Mouse (Mus musculus): ENCODE measurements at regions not wholly inside any gene's neighbourhood (a gene's known extent, or its start where the extent isn't known, plus 50 kb on each side); places are given as distances from the start of the nearest gene placed in this dataset.

DNA sequence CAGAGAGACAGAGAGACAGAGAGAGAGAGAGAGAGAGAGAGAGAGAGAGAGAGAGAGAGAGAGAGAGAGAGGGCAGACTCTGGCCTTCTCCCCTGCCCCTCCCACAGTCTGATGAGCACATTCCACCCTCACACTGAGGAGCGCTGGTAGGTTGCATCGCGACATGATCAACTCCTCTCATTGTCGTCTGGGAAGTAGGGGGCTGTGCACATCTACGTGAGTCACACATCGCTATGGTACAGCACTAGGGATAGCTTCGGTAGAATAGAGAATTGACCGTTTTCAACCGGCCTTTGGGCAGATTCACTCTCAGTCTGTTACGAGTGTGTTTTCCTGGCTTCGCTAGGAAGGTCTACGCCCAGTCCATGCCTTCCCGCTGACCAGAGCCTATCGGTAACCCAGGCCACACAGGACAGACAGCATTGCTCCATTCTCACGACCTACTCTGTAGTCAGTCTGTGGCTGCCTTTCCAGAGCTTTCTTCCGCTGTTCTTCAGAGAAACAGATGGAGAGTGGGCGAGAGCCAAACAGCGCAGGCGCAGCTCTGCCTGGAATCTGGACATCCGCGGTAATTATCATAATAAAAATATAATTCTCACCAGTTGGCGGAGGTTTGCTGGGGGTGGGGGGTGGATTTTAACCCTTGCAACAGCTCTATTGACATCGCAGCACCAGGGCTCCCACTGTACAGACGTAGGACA is 164.3 kb downstream of the Emp1 start:
- H3K4me1 ChIP-seq (ENCODE audit: insufficient read depth, low read depth, low read length) = no peaks in the 10 kb centered on the region
- H3K9ac ChIP-seq (replicated peaks; ENCODE audit: low read depth) = no peak overlapping the region
- no peak overlapping the region for H3K4me3 ChIP-seq (ENCODE audit: low read depth, low read length)
- DNase-seq (ENCODE audit: low spot score) (no peak), ATAC-seq (no peak)
- TF ChIP-seq CTCF (IDR thresholded peaks at IDR 0.05) = no peak
- TF ChIP-seq EP300 (IDR thresholded peaks at IDR 0.05) = no peak
- no peaks in the 10 kb centered on the region for H3K27me3 ChIP-seq (replicated peaks; ENCODE audit: insufficient read depth, low read length)
- H3K9me3 ChIP-seq (ENCODE audit: low read length) = no peaks in the 10 kb centered on the region
- no peaks in the 10 kb centered on the region for H3K36me3 ChIP-seq (ENCODE audit: insufficient read depth, low read length)
- H3K4me2 ChIP-seq (replicated peaks; ENCODE audit: low read depth, low read length) = no peak overlapping the region
- H3K27ac ChIP-seq (ENCODE audit: low read length) = no peak overlapping the region
- WGBS = 80% methylated on average over 24 of the region's 24 CpGs

DNA sequence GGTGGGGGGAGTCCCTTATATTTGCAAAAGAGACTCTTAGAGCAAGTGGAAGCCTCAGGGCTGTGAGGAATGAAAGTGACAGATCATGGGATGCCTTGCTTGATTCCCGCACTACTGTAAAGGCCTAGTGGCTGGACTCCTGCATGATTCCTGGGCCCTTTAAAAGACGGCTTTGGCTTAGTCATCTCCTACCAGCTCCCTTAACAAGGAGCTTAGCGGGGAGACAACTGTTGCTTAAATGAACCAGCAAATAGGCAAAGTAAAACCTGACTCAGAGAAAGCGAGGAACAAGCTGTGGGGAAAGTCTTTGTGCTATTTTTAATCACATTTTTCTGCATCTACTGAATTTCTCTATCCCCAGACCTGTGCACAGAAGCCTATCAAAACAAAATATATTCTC is 165.5 kb downstream of the Emp1 start:
- Histone ChIP-seq H3K27ac (ENCODE audit: low read length) (no peak overlapping the region), H3K36me3 (ENCODE audit: insufficient read depth, low read length) (no peaks in the 10 kb centered on the region), H3K4me3 (ENCODE audit: low read depth, low read length) (no peak overlapping the region), H3K9me3 (ENCODE audit: low read length) (no peaks in the 10 kb centered on the region), H3K4me2 (replicated peaks; ENCODE audit: low read depth, low read length) (no peak overlapping the region), H3K9ac (replicated peaks; ENCODE audit: low read depth) (no peak overlapping the region), H3K4me1 (ENCODE audit: insufficient read depth, low read depth, low read length) (no peaks in the 10 kb centered on the region), H3K27me3 (replicated peaks; ENCODE audit: insufficient read depth, low read length) (no peaks in the 10 kb centered on the region)
- no peak for DNase-seq (ENCODE audit: low spot score)
- no peak for TF ChIP-seq CTCF (IDR thresholded peaks at IDR 0.05)
- no peak for TF ChIP-seq EP300 (IDR thresholded peaks at IDR 0.05)
- WGBS = 81% methylated on average over 4 of the region's 4 CpGs
- no peak for ATAC-seq

DNA sequence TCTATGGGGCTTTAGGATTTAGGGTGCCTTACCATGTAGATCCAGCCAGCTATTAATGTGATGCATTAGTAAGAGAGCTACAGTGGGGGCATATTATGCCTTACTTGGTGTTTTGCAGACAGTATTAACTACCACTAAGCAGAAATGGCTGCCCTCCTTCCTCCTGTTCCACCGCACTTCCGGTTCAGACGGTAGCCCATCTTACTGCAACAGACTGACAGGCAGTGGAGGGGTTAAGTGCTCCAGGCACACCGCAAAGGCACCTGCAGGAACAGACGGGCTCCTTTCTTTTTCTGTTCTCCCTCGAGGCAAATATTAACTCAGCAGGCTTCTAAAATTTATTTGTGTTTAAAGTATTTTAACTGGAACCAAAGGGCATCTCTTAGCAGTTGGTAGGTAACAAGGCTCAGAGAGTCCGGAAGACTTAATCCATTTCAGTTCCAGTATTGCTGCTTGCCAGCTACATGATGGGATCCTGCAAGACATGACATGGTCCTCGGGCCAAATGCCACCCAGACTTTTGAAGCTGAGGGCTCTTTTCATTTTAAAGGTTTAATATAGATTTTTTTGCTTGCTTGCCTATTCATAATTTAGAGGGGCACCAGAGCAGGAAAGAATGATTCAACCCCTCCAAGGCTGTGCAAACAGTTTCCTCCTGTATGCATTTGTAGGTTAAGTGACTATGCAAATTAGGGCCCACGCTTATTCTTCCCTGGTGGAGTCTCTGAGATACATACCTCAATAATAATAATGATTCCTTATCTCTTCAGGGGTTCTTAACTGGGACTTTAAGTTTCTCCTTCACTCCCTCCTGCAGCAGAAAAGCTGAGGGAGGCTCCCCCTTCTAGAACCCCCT is 177.7 kb downstream of the Emp1 start:
- H3K27me3 ChIP-seq (replicated peaks; ENCODE audit: insufficient read depth, low read length) = no peaks in the 10 kb centered on the region
- H3K9me3 ChIP-seq (ENCODE audit: low read length) = no peaks in the 10 kb centered on the region
- no peaks in the 10 kb centered on the region for H3K4me1 ChIP-seq (ENCODE audit: insufficient read depth, low read depth, low read length)
- whole genome bisulfite sequencing = 30% methylated on average over 9 of the region's 9 CpGs
- H3K4me3 ChIP-seq (ENCODE audit: low read depth, low read length) = no peak overlapping the region
- ATAC-seq (no peak), DNase-seq (ENCODE audit: low spot score) (no peak)
- TF ChIP-seq CTCF (IDR thresholded peaks at IDR 0.05) (no peak), EP300 (IDR thresholded peaks at IDR 0.05) (no peak)
- H3K27ac ChIP-seq (ENCODE audit: low read length) = no peak overlapping the region
- H3K4me2 ChIP-seq (replicated peaks; ENCODE audit: low read depth, low read length) = 0 out of 2 replicates have a peak overlapping the region, but pooled peaks have one; percentile 19
- H3K9ac ChIP-seq (replicated peaks; ENCODE audit: low read depth) = no peak overlapping the region
- H3K36me3 ChIP-seq (ENCODE audit: insufficient read depth, low read length) = no peaks in the 10 kb centered on the region

DNA sequence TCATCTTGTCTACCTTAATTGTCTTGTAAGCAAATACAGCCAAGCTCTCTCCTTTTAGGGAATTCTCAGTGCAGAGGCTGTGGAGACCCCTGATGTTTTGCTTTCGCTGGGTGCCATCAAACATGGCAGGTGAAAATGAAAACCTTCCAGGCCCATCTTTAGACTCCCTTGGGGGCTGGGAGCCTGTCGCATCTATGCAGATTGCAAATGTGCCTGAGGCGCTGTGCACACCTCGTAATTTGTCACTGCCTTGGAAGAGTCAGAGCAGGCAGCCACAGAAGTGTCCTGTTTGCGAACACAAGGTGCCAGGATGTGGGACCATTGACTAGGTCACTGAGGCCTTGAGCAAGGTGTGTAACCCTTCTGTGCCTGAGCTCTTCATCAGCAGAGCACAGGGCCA is 179.2 kb downstream of the Emp1 start:
- H3K27me3 ChIP-seq (replicated peaks; ENCODE audit: insufficient read depth, low read length) = no peaks in the 10 kb centered on the region
- no peak overlapping the region for H3K4me3 ChIP-seq (ENCODE audit: low read depth, low read length)
- H3K27ac ChIP-seq (ENCODE audit: low read length) = no peak overlapping the region
- no peaks in the 10 kb centered on the region for H3K36me3 ChIP-seq (ENCODE audit: insufficient read depth, low read length)
- ATAC-seq (no peak), DNase-seq (ENCODE audit: low spot score) (no peak)
- TF ChIP-seq EP300 (IDR thresholded peaks at IDR 0.05) = no peak
- TF ChIP-seq CTCF (IDR thresholded peaks at IDR 0.05) = no peak
- no peak overlapping the region for H3K9ac ChIP-seq (replicated peaks; ENCODE audit: low read depth)
- H3K4me1 ChIP-seq (ENCODE audit: insufficient read depth, low read depth, low read length) = no peaks in the 10 kb centered on the region
- no peak overlapping the region for H3K4me2 ChIP-seq (replicated peaks; ENCODE audit: low read depth, low read length)
- WGBS = 69% methylated on average over 5 of the region's 5 CpGs
- H3K9me3 ChIP-seq (ENCODE audit: low read length) = no peaks in the 10 kb centered on the region

DNA sequence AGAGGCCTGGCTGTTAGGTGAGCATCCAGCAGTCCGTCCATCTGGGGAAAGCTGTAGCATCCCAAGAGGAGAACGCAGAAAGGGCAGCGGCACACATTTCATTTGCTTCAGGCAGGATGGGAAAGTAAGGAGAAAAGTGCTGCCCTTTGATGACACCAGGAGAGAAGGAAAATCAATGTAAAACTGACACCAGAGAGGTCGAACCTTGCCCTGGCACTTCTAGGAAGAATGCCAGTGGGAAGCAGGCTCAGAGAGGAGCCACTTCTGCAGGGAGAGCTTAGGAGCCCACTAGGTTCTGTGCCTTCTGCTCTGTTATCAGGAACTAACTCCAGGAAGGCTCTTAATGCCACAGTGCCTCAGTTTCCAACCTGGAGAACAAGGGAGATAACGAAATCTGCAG is 180.0 kb downstream of the Emp1 start:
- no peak overlapping the region for H3K4me3 ChIP-seq (ENCODE audit: low read depth, low read length)
- H3K27me3 ChIP-seq (replicated peaks; ENCODE audit: insufficient read depth, low read length) = no peaks in the 10 kb centered on the region
- DNase-seq (ENCODE audit: low spot score) = no peak
- no peaks in the 10 kb centered on the region for H3K36me3 ChIP-seq (ENCODE audit: insufficient read depth, low read length)
- 57% methylated on average over 5 of the region's 5 CpGs for WGBS
- TF ChIP-seq EP300 (IDR thresholded peaks at IDR 0.05) (no peak), CTCF (IDR thresholded peaks at IDR 0.05) (no peak)
- no peak for ATAC-seq
- no peak overlapping the region for H3K27ac ChIP-seq (ENCODE audit: low read length)
- H3K9me3 ChIP-seq (ENCODE audit: low read length) = no peaks in the 10 kb centered on the region
- no peak overlapping the region for H3K9ac ChIP-seq (replicated peaks; ENCODE audit: low read depth)
- H3K4me1 ChIP-seq (ENCODE audit: insufficient read depth, low read depth, low read length) = no peaks in the 10 kb centered on the region
- H3K4me2 ChIP-seq (replicated peaks; ENCODE audit: low read depth, low read length) = no peak overlapping the region

DNA sequence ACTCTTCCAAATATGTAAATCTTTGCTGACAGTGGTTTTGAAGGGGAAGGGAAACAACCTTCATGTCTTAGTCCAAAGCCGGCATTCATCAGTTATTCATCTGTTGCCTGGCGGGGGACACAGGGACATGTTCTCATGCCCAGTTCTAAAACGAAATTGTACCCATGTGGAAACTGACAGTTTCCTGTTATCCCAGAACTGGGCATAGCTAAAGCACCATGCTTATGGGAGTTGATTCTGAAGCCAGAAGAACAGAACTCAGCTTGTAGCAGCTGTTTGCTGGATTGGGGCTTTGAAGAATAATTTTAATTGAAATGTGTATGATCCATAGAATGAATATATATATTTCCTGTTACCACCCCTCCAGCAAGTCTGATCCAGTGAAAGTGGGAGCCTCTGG is 181.0 kb downstream of the Emp1 start:
- H3K36me3 ChIP-seq (ENCODE audit: insufficient read depth, low read length) = no peaks in the 10 kb centered on the region
- DNase-seq (ENCODE audit: low spot score) (no peak), ATAC-seq (no peak)
- WGBS = 76% methylated on average over 3 of the region's 3 CpGs
- H3K9ac ChIP-seq (replicated peaks; ENCODE audit: low read depth) = no peak overlapping the region
- TF ChIP-seq EP300 (IDR thresholded peaks at IDR 0.05) (no peak), CTCF (IDR thresholded peaks at IDR 0.05) (no peak)
- H3K4me3 ChIP-seq (ENCODE audit: low read depth, low read length) = no peak overlapping the region
- H3K27ac ChIP-seq (ENCODE audit: low read length) = no peak overlapping the region
- no peaks in the 10 kb centered on the region for H3K9me3 ChIP-seq (ENCODE audit: low read length)
- no peaks in the 10 kb centered on the region for H3K4me1 ChIP-seq (ENCODE audit: insufficient read depth, low read depth, low read length)
- H3K4me2 ChIP-seq (replicated peaks; ENCODE audit: low read depth, low read length) = no peak overlapping the region
- no peaks in the 10 kb centered on the region for H3K27me3 ChIP-seq (replicated peaks; ENCODE audit: insufficient read depth, low read length)

Measured in lung, postnatal 0 days (tissue).